Mouse (Mus musculus): Measurements from ENCODE around the gene Ppp2r1b. TPM values are rescaled to one million over a fixed set of nuclear protein-coding genes. Genes with fewer than 3 reads are reported as not detected.

The Ppp2r1b gene
- polyA plus RNA-seq, 1 experiment = 12.9 TPM

- no peaks in the 10 kb centered on the region for H3K27me3 ChIP-seq (ENCODE audit: control insufficient read depth, insufficient read depth, insufficient read length)
- H3K36me3 ChIP-seq (ENCODE audit: control insufficient read depth, insufficient read depth) = no peaks in the 10 kb centered on the region
- no peak overlapping the region for H3ac ChIP-seq (ENCODE audit: control insufficient read depth, insufficient read length)
- H3K4me2 ChIP-seq (ENCODE audit: low read depth) = no peak overlapping the region
- TF ChIP-seq E2F4 (IDR thresholded peaks at IDR 0.05; ENCODE audit: insufficient read depth) = no peak
- H3K79me2 ChIP-seq (ENCODE audit: control insufficient read depth, insufficient read depth) = peaks cover 3% of the 10 kb centered on the region
- no peak overlapping the region for H3K4me3 ChIP-seq
Observed at GRCm38 (mm10) chr9:50941804-50942401, 96.8 kb downstream of the Ppp2r1b start.

GRCm38 (mm10) chr9:50942711-50943110 is 97.6 kb downstream of the Ppp2r1b start:
- TF ChIP-seq MYOG (IDR thresholded peaks at IDR 0.05; ENCODE audit: control insufficient read depth in 1 of 3, insufficient read depth in 1 of 3, insufficient read length in 2 of 3, low read depth in 2 of 3) (no peak), TCF3 (IDR thresholded peaks at IDR 0.05; ENCODE audit: insufficient read length, low read depth) (no peak)
- Histone ChIP-seq H3ac (ENCODE audit: control insufficient read depth, insufficient read length) (no peak overlapping the region), H3K27me3 (ENCODE audit: control insufficient read depth, insufficient read depth, insufficient read length) (no peaks in the 10 kb centered on the region), H3K4me2 (ENCODE audit: low read depth) (no peak overlapping the region), H3K4me3 (no peak overlapping the region), H3K36me3 (ENCODE audit: control insufficient read depth, insufficient read depth) (no peaks in the 10 kb centered on the region), H3K79me2 (ENCODE audit: control insufficient read depth, insufficient read depth) (peaks cover 3% of the 10 kb centered on the region)

Other genes with a start within 250 kb of the Ppp2r1b start
- gene Sdhd, start 241.5 kb upstream of the Ppp2r1b start, polyA plus RNA-seq (2012; fragmentation: generic; extraction: Trizol) = 210 TPM
- gene Timm8b, start 241.4 kb upstream of the Ppp2r1b start, polyA plus RNA-seq (2012; fragmentation: generic; extraction: Trizol) = 184 TPM
- gene Pih1d2, start 228.0 kb upstream of the Ppp2r1b start, polyA plus RNA-seq (2012; fragmentation: generic; extraction: Trizol) = 2.2 TPM
- gene Nkapd1, start 227.8 kb upstream of the Ppp2r1b start, polyA plus RNA-seq (2012; fragmentation: generic; extraction: Trizol) = 4.8 TPM
- gene Dlat, start 185.5 kb upstream of the Ppp2r1b start, polyA plus RNA-seq (2012; fragmentation: generic; extraction: Trizol) = 64.6 TPM
- 1.1 TPM for gene Dixdc1, start 105.8 kb upstream of the Ppp2r1b start, polyA plus RNA-seq (2012; fragmentation: generic; extraction: Trizol)
- gene 2310030G06Rik, start 98.8 kb upstream of the Ppp2r1b start, polyA plus RNA-seq (2012; fragmentation: generic; extraction: Trizol) = 1.1 TPM
- gene Cryab, start 94.0 kb upstream of the Ppp2r1b start, polyA plus RNA-seq (2012; fragmentation: generic; extraction: Trizol) = 915 TPM
- gene Hspb2, start 92.9 kb upstream of the Ppp2r1b start, polyA plus RNA-seq (2012; fragmentation: generic; extraction: Trizol) = 249 TPM
- 3.6 TPM for gene Fdxacb1, start 77.1 kb upstream of the Ppp2r1b start, polyA plus RNA-seq (2012; fragmentation: generic; extraction: Trizol)
- gene Alg9, start 70.3 kb upstream of the Ppp2r1b start, polyA plus RNA-seq (2012; fragmentation: generic; extraction: Trizol) = 22.5 TPM
- 12.8 TPM for gene 1110032A03Rik, start 69.8 kb upstream of the Ppp2r1b start, polyA plus RNA-seq (2012; fragmentation: generic; extraction: Trizol)
- gene Sik2, start 163.8 kb downstream of the Ppp2r1b start, polyA plus RNA-seq (2012; fragmentation: generic; extraction: Trizol) = 10.5 TPM
- 0.04 TPM for gene Btg4, start 215.6 kb downstream of the Ppp2r1b start, polyA plus RNA-seq (2012; fragmentation: generic; extraction: Trizol)
- gene Layn, start 231.8 kb downstream of the Ppp2r1b start, polyA plus RNA-seq (2012; fragmentation: generic; extraction: Trizol) = 18.7 TPM